Mouse (Mus musculus) myocyte (in vitro differentiated cells): Measurements from ENCODE around the gene Pecam1. TPM values are rescaled to one million over a fixed set of nuclear protein-coding genes. Genes with fewer than 3 reads are reported as not detected.

Source experiments
- H3K27me3 ChIP-seq: one replicate; pipeline ENCODE4 v1.6.1; 2011; ENCODE audit not compliant: control insufficient read depth, insufficient read depth, insufficient read length
- H3K36me3 ChIP-seq: one replicate; pipeline ENCODE4 v1.6.1; 2011; ENCODE audit not compliant: control insufficient read depth, insufficient read depth
- H3K4me2 ChIP-seq: one replicate; pipeline ENCODE4 v1.6.1; 2011; ENCODE audit warnings: low read depth, control low read depth
- H3K4me3 ChIP-seq: one replicate; pipeline ENCODE4 v1.5.1; 2011; ENCODE audit warnings: mild to moderate bottlenecking, control low read depth, moderate library complexity
- H3K79me2 ChIP-seq: one replicate; pipeline ENCODE4 v1.6.1; 2011; ENCODE audit not compliant: control insufficient read depth, insufficient read depth
- H3ac ChIP-seq: one replicate; pipeline ENCODE4 v1.6.1; 2011; ENCODE audit not compliant: control insufficient read depth, insufficient read length
- CEBPB ChIP-seq: IDR thresholded peaks from 2 replicates; pipeline ENCODE4 v1.6.1; 2011; ENCODE audit warnings: mild to moderate bottlenecking, moderate library complexity; ENCODE audit not compliant: poor library complexity, insufficient read depth, severe bottlenecking
- E2F4 ChIP-seq: IDR thresholded peaks from one replicate; pipeline ENCODE4 v1.6.1; 2011; ENCODE audit warnings: mild to moderate bottlenecking, control low read depth, moderate library complexity; ENCODE audit not compliant: insufficient read depth
- MAX ChIP-seq: IDR thresholded peaks from one replicate; pipeline ENCODE4 v1.6.1; 2011; ENCODE audit warnings: low read depth, mild to moderate bottlenecking, control low read depth
- MYOD1 ChIP-seq, 3 experiments: IDR thresholded peaks; one replicate each; pipeline ENCODE4 v1.6.1; 2011; ENCODE audit warnings: control low read depth in 2 of 3, low read depth in 2 of 3, mild to moderate bottlenecking in 2 of 3, moderate library complexity in 1 of 3; ENCODE audit not compliant: insufficient read length in 2 of 3, control insufficient read depth in 1 of 3
- MYOG ChIP-seq, 3 experiments: IDR thresholded peaks; one replicate each; pipeline ENCODE4 v1.6.1; 2011; ENCODE audit warnings: control low read depth in 2 of 3, low read depth in 2 of 3, mild to moderate bottlenecking in 2 of 3; ENCODE audit not compliant: insufficient read length in 2 of 3, control insufficient read depth in 1 of 3, insufficient read depth in 1 of 3
- POLR2A ChIP-seq: IDR thresholded peaks from one replicate; pipeline ENCODE4 v1.6.1; 2011; ENCODE audit warnings: low read depth, mild to moderate bottlenecking, control low read depth, moderate library complexity; ENCODE audit not compliant: insufficient read length
- POLR2AphosphoS2 ChIP-seq: IDR thresholded peaks from one replicate; pipeline ENCODE4 v1.6.1; 2011; ENCODE audit warnings: low read depth, control low read depth; ENCODE audit not compliant: insufficient read length
- REST ChIP-seq: IDR thresholded peaks from one replicate; pipeline ENCODE4 v1.6.1; 2011; ENCODE audit warnings: mild to moderate bottlenecking, control low read depth, moderate library complexity; ENCODE audit not compliant: insufficient read depth, insufficient read length
- SRF ChIP-seq: IDR thresholded peaks from one replicate; pipeline ENCODE4 v1.6.1; 2011; ENCODE audit warnings: low read depth; ENCODE audit not compliant: control insufficient read depth, insufficient read length
- TCF12 ChIP-seq: IDR thresholded peaks from one replicate; pipeline ENCODE4 v1.6.1; 2011; ENCODE audit warnings: mild to moderate bottlenecking, control low read depth; ENCODE audit not compliant: poor library complexity, insufficient read depth, severe bottlenecking
- TCF3 ChIP-seq: IDR thresholded peaks from one replicate; pipeline ENCODE4 v1.6.1; 2011; ENCODE audit warnings: low read depth, control low read depth; ENCODE audit not compliant: insufficient read length
- USF1 ChIP-seq: IDR thresholded peaks from one replicate; pipeline ENCODE4 v1.6.1; 2011; ENCODE audit warnings: low read depth, mild to moderate bottlenecking, control low read depth, moderate library complexity
- polyA plus RNA-seq: library from polyadenylated mRNA; unstranded; fragments of >200 nt; fragmentation: generic; extraction: Trizol; gene quantifications from one replicate; pipeline ENCODE4 v1.2.1, GENCODE M21; 2012; ENCODE audit warnings: missing spikeins

The Pecam1 gene
- polyA plus RNA-seq, 1 experiment = 0.01 TPM

GRCm38 (mm10) chr11:106762800-106763185, 12.4 kb upstream of the Pecam1 start:
- TF ChIP-seq CEBPB (no peak), POLR2A (no peak), TCF12 (no peak), POLR2AphosphoS2 (no peak), MYOG (IDR thresholded peaks at IDR 0.05; ENCODE audit: control insufficient read depth in 1 of 3, insufficient read depth in 1 of 3, insufficient read length in 2 of 3, low read depth in 2 of 3) (no peak), MAX (no peak), TCF3 (no peak), MYOD1 (IDR thresholded peaks at IDR 0.05; ENCODE audit: control insufficient read depth in 1 of 3, insufficient read length in 2 of 3, low read depth in 2 of 3) (no peak), E2F4 (no peak), REST (no peak)
- H3K4me2 ChIP-seq = no peak overlapping the region
- H3ac ChIP-seq = no peak overlapping the region
- no peak overlapping the region for H3K4me3 ChIP-seq
- H3K27me3 ChIP-seq = no peaks in the 10 kb centered on the region
- H3K79me2 ChIP-seq = no peaks in the 10 kb centered on the region
- H3K36me3 ChIP-seq = peaks cover 17% of the 10 kb centered on the region

- TF ChIP-seq SRF (peak; percentile 88), MYOG (IDR thresholded peaks at IDR 0.05; ENCODE audit: control insufficient read depth in 1 of 3, insufficient read depth in 1 of 3, insufficient read length in 2 of 3, low read depth in 2 of 3) (peak in 1 of 3 experiments; percentile 24), MAX (no peak), USF1 (no peak)
Measured at GRCm38 (mm10) chr11:106762139-106762799, 11.8 kb upstream of the Pecam1 start.

GRCm38 (mm10) chr11:106760511-106760910, 10.1 kb upstream of the Pecam1 start:
- peaks cover 5% of the 10 kb centered on the region for H3K36me3 ChIP-seq
- H3K4me3 ChIP-seq = no peak overlapping the region
- no peak overlapping the region for H3K4me2 ChIP-seq
- H3K27me3 ChIP-seq = no peaks in the 10 kb centered on the region
- TF ChIP-seq SRF = no peak
- TF ChIP-seq REST = no peak
- TF ChIP-seq E2F4 = no peak
- no peak for TF ChIP-seq MYOD1 (IDR thresholded peaks at IDR 0.05; ENCODE audit: control insufficient read depth in 1 of 3, insufficient read length in 2 of 3, low read depth in 2 of 3)
- TF ChIP-seq POLR2AphosphoS2 = no peak
- no peak for TF ChIP-seq TCF3
- no peak for TF ChIP-seq MYOG (IDR thresholded peaks at IDR 0.05; ENCODE audit: control insufficient read depth in 1 of 3, insufficient read depth in 1 of 3, insufficient read length in 2 of 3, low read depth in 2 of 3)
- TF ChIP-seq USF1 = no peak
- TF ChIP-seq TCF12 = no peak
- no peak for TF ChIP-seq POLR2A
- no peak for TF ChIP-seq CEBPB
- TF ChIP-seq MAX = no peak
- H3ac ChIP-seq = no peak overlapping the region
- H3K79me2 ChIP-seq = no peaks in the 10 kb centered on the region

More at GRCm38 (mm10) chr11:106762139-106762799, 11.8 kb upstream of the Pecam1 start:
- H3K36me3 ChIP-seq = peaks cover 12% of the 10 kb centered on the region
- H3K4me2 ChIP-seq = no peak overlapping the region
- H3K4me3 ChIP-seq = no peak overlapping the region
- no peaks in the 10 kb centered on the region for H3K27me3 ChIP-seq
- H3ac ChIP-seq = no peak overlapping the region
- no peaks in the 10 kb centered on the region for H3K79me2 ChIP-seq

- TF ChIP-seq CEBPB = no peak
- no peak for TF ChIP-seq REST
- TF ChIP-seq TCF12 = no peak
- TF ChIP-seq TCF3 = no peak
- TF ChIP-seq MAX = no peak
- TF ChIP-seq USF1 = no peak
- no peak for TF ChIP-seq POLR2A
- TF ChIP-seq POLR2AphosphoS2 = no peak
- no peak for TF ChIP-seq E2F4
- TF ChIP-seq MYOG (IDR thresholded peaks at IDR 0.05; ENCODE audit: control insufficient read depth in 1 of 3, insufficient read depth in 1 of 3, insufficient read length in 2 of 3, low read depth in 2 of 3) = no peak
- TF ChIP-seq SRF = no peak
- TF ChIP-seq MYOD1 (IDR thresholded peaks at IDR 0.05; ENCODE audit: control insufficient read depth in 1 of 3, insufficient read length in 2 of 3, low read depth in 2 of 3) = no peak
- H3K79me2 ChIP-seq = no peaks in the 10 kb centered on the region
Measured at GRCm38 (mm10) chr11:106759028-106759427, 8.6 kb upstream of the Pecam1 start.

More at GRCm38 (mm10) chr11:106759028-106759427, 8.6 kb upstream of the Pecam1 start:
- Histone ChIP-seq H3K4me2 (no peak overlapping the region), H3K4me3 (no peak overlapping the region), H3ac (no peak overlapping the region), H3K36me3 (no peaks in the 10 kb centered on the region), H3K27me3 (no peaks in the 10 kb centered on the region)
